Mouse (Mus musculus): ENCODE results near the gene Eif3a. TPM values are rescaled to one million over a fixed set of nuclear protein-coding genes. Genes with fewer than 3 reads are reported as not detected.

Gene Eif3a
- total RNA-seq (2021): 100 to 1,000 TPM in 1 of 2 experiments, 10 to 100 TPM in 1; 88.6 to 103 TPM

- peak; percentile 90 to 95 for DNase-seq (ENCODE audit: extremely low spot score in 1 of 2, low spot score in 1 of 2)
Measured at GRCm38 (mm10) chr19:60790551-60791161, at the start of gene Eif3a. Eif3a (minus strand) TSS chr19:60790658.

- peak; percentile 16 to 76 for DNase-seq (ENCODE audit: extremely low spot score in 1 of 2, low spot score in 1 of 2)
Measured at GRCm38 (mm10) chr19:60837747-60838146, 47.3 kb upstream of the Eif3a start.

GRCm38 (mm10) chr19:60818677-60819076 lies 28.2 kb upstream of the Eif3a start:
- no peak for DNase-seq (ENCODE audit: extremely low spot score in 1 of 2, low spot score in 1 of 2)

- DNase-seq (ENCODE audit: extremely low spot score in 1 of 2, low spot score in 1 of 2): no peak
Measured at GRCm38 (mm10) chr19:60813133-60813532, 22.7 kb upstream of the Eif3a start.

DNA sequence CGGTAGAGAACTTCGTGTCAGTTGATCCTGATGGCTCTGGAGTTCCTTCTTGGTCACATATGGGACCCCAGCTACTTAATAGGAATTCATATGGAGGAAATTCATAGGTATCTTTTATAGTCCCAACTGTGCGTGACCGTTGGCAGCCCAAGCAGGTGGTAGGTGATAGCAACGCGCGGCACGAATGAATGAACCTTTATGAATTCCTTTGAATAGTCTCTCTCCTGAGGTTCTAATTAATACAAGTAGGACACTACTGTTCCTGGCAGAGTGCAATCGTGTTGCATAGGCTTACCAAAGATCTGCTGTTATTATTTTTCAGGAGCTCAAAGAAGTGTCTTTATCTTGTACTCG lies 21.6 kb upstream of the Eif3a start:
- no peak for DNase-seq (ENCODE audit: extremely low spot score in 1 of 2, low spot score in 1 of 2)

- peak; percentile 73 to 77 for DNase-seq (ENCODE audit: extremely low spot score in 1 of 2, low spot score in 1 of 2)
Measured at GRCm38 (mm10) chr19:60811098-60812035, 20.9 kb upstream of the Eif3a start, which contains the start of gene Fam45a. Fam45a (plus strand) TSS chr19:60811585.

DNA sequence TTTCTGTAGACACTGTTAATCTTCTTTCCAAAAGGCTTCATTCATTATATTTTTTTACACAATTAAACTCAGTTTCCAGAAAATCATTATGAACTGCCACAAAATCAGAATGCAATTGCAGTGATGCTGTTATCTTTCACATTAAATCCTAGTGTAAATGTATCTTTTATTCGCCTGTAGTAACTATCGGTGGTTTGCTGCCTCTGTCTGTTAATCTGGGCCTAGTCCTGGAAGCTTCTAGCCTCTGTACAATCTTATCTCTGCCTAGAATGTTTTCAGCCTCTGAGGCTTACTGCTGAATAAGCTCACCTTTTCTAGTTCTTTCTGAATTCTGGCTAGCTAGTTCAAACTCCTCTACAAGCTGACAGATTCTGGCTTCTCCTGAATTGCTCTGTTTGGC lies 19.5 kb upstream of the Eif3a start:
- DNase-seq (ENCODE audit: extremely low spot score in 1 of 2, low spot score in 1 of 2): no peak

GRCm38 (mm10) chr19:60804903-60805302 lies 14.4 kb upstream of the Eif3a start:
- no peak for DNase-seq (ENCODE audit: extremely low spot score in 1 of 2, low spot score in 1 of 2)

DNA sequence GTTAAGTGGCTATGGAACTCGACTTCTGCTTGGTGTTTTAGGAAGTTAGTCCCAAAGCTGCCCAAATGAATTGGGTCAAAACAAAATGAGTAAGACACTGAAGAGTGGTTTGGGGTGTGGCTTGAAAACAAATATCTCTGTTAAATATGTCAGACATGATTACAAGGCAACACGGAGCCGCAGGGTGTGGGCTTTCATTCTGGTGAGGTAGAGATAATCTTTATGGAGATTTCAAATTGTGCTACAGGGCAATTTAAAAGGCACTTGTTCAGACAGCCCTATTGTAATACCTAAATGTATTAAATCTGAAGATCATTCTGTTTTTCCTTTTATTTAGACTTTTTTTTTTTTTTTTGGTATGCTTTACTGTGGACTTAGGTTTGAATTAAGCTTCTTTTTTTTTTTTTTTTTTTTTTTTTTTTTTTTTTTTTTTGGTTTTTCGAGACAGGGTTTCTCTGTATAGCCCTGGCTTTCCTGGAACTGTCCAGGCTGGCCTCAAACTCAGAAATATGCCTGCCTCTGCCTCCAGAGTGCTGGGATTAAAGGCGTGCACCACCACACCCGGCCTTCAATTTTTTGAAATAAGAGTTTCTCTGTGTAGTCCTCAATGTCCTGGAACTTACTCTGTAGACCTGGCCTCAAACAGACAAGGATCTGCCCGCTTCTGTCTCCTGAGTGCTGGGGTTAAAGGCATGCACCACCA lies 9.6 kb upstream of the Eif3a start:
- DNase-seq (ENCODE audit: extremely low spot score in 1 of 2, low spot score in 1 of 2): no peak

GRCm38 (mm10) chr19:60797415-60797814 lies 7.0 kb upstream of the Eif3a start:
- DNase-seq (ENCODE audit: extremely low spot score in 1 of 2, low spot score in 1 of 2): no peak

- DNase-seq (ENCODE audit: extremely low spot score in 1 of 2, low spot score in 1 of 2): no peak
Measured at GRCm38 (mm10) chr19:60795244-60795643, 4.8 kb upstream of the Eif3a start.

GRCm38 (mm10) chr19:60793170-60793707 lies 2.8 kb upstream of the Eif3a start:
- no peak for DNase-seq (ENCODE audit: extremely low spot score in 1 of 2, low spot score in 1 of 2)

- peak in 1 of 2 experiments; percentile 15 for DNase-seq (ENCODE audit: extremely low spot score in 1 of 2, low spot score in 1 of 2)
Measured at GRCm38 (mm10) chr19:60791164-60791563, 706 bp upstream of the Eif3a start.

DNA sequence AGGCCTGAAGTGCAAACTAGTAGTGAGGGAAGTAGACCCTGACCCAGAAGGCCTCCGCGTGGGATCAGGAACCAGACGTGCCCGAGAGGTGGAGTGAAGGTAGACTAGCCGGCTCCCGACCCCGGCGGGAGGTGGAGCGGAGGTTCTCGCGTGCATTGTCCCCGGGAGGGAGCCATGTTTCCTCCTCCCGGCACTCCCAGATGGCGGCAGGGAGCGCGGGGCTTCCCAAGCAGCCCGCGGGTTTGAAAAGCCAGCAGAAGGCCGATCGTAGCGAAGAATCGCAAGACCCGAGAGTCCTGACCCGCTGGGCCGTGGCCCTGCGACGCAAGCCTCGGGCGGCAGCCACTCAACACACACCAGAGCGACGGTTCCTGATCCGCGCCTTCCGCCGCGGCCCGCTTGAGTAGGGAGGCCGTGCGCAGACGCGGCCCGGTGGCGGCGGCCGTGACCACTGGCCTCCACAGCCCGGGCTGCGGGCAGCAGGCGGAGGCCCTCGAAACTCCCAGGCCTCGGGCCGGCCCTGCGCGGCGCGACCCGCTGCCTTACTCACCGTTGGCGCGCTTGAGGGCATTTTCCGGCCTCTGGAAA lies 445 bp downstream of the Eif3a start:
- peak; percentile 18 to 44 for DNase-seq (ENCODE audit: extremely low spot score in 1 of 2, low spot score in 1 of 2)

GRCm38 (mm10) chr19:60789452-60789851 lies 1.0 kb downstream of the Eif3a start:
- no peak for DNase-seq (ENCODE audit: extremely low spot score in 1 of 2, low spot score in 1 of 2)

GRCm38 (mm10) chr19:60788214-60788960 lies 2.1 kb downstream of the Eif3a start:
- no peak for DNase-seq (ENCODE audit: extremely low spot score in 1 of 2, low spot score in 1 of 2)

DNA sequence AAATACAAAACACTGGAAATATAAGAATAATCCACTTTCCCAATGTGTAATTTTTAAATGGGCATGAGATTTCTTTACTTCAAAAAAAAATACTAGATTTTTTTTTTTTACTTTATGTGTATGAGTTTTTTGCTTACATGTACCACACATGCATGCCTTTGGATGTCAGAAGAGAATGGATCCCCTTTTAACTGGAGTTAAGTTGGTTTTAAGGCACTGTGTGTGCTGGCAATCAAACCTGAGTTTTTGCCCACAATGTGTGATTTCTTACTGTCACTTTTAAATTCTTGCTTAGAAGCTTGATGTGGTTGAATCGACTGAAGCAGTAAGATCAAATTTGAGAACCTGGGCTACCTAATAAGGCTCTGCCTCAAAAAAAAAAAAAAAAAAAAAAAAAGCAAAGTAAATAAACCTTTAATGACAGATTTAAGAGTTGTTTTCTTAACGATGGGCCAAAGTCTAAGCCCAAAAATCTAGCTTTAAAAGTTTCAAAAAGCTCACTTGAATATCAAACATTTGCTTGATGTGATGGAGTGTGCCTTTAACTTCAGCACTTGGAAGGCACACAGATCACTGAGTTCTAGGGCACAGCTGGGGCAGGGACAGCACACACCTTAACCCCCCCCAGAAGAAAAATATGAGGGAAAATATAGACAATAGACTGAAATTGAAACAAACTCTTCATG lies 2.9 kb downstream of the Eif3a start:
- no peak for DNase-seq (ENCODE audit: extremely low spot score in 1 of 2, low spot score in 1 of 2)

DNA sequence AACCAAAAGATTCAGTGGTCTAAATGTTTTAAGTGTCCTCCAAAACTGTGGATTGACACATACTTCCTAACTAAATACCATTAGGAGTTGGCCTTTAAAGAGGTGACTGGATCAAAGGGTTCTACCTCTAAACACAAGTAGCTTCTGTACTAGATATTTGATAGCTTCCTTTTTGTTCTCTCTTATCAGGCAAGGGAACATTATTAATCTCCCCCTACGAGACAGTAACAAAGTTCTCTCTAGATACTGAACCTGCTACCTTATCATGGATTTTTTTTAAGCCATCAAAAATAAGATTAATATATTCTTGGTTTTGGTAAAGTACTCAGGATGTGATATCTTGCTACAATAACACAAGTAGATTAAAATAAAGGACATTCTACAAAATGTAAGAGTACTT lies 5.7 kb downstream of the Eif3a start:
- no peak for DNase-seq (ENCODE audit: extremely low spot score in 1 of 2, low spot score in 1 of 2)

GRCm38 (mm10) chr19:60782034-60782433 lies 8.4 kb downstream of the Eif3a start:
- DNase-seq (ENCODE audit: extremely low spot score in 1 of 2, low spot score in 1 of 2): no peak
